Mouse (Mus musculus): ENCODE results near the gene 5330417H12Rik.

The 5330417H12Rik gene

DNA sequence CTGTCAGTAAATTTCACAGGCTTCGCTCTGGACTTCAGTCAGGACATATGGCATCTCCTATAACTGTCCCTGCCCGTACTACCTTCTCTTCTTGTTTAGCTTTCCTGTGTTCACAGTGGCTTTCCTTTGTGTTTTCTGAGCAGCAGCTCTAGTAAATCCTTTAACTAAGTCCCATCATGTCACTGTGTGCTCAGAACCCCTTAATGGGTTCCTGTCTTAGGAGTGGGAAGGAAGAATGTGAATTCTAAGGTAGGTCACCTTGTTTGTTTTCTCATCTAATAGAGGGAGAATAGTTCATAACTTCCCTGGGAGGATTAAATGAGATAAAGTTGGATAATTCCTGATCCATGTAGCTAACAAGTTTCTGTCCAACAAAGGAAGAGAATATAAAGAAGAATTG is at the start of gene 5330417H12Rik:
5330417H12Rik (minus strand) TSS at position 101 of the 400 bp plus-strand sequence.
- DNase-seq (ENCODE audit: low spot score) = no peak

DNA sequence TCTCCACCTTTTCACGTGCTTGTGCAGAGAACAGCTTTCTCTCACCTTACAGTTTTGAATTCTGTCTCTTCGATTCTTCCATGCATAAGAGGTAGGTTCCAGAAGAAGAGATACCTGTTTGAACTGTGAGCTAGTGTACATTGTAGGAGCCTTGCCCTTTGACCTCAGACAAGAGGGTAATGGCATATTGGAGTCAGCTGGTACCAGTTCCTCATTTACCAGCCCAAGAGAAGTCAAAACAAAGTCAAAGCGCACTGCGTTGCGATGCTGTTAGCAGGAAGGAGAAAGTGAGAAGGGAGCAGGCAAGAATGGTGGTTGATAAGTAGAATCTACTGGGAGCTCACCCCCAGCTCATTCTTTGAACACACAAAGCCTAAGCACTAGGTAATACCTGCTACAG is 43.6 kb upstream of the 5330417H12Rik start:
- no peak for DNase-seq (ENCODE audit: low spot score)

DNA sequence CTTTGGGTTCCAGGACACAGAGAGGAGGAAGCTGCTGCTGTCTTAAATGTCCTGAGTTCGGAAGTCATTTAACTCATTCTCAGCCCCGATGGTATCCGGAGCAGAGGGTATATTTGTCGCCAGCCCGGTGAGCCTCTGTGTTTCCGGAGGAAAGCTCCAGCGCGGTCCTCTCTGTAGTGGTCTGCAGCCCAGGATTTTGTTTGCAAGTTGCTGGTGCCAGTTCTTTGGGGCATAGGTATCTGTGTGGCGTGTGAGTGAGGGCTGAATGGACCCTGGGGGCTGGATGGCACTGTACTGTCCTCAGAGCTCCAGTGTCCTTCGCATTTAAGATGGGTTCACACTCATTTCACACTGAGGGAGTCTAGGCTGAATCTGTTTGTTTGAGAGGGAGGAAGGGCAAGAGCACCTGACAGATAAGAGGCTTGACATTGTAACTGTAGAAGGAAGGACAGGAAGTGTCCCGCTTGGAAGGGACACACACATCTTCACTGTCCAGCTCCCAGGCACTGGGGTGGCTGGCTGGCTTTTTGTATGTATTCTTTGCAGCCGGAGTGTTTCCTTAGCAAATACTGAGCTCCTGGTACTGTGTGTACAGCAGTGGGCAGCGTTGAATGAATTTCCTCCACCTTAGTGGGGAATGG is 41.4 kb upstream of the 5330417H12Rik start:
- DNase-seq (ENCODE audit: low spot score) = peak; percentile 14

DNA sequence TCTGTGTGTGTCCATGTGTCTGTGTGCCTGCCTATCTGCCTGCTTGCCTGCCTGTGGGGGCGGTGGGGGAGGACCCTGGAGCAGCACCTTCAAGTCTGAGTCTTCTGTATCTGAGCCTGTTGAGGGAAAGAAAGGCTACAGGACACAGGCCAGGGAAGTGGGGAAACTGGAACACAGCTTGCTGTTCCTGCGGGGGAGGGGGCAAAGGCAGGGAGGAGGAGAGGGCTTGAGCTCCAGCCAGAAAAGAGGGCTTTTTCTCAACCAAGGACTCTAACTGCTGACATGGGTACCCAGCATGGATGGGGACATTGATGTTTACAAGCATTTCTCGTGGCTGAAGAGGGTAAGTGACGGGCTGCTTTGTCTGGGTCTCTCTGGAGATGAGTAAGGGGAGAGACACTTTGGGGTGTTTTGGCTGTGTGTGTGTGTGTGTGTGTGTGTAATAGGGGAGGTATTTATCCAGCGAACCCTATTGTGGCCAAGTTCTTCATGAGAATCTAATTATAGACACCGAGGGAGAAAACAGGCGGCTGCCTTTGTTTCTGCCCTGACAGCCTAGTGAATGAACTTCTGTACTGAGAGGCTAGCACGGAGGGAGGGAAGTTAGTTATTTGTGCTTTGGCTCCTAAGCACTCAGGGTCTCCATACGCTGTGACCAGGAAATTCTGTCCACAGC is 40.8 kb upstream of the 5330417H12Rik start:
- DNase-seq (ENCODE audit: low spot score) = peak; percentile 70

DNA sequence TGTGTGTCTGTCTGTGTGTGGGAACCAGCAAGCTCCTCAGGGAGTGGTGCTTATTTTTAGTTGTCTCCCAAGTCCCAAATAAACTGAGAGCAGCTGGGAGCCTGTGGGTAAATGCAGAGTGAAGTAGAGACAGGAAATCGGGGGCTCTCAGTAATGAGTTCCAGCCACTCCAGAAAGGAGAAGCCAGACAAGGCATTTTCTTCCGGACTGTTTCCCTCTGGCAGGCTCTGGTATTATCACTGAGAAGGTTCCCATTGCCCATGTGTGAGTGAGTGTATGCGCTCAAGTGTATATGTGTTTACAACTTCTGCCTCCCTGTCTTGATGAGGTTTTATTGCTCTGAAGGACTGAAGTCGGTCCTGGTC is 40.2 kb upstream of the 5330417H12Rik start:
- peak; percentile 68 for DNase-seq (ENCODE audit: low spot score)

DNA sequence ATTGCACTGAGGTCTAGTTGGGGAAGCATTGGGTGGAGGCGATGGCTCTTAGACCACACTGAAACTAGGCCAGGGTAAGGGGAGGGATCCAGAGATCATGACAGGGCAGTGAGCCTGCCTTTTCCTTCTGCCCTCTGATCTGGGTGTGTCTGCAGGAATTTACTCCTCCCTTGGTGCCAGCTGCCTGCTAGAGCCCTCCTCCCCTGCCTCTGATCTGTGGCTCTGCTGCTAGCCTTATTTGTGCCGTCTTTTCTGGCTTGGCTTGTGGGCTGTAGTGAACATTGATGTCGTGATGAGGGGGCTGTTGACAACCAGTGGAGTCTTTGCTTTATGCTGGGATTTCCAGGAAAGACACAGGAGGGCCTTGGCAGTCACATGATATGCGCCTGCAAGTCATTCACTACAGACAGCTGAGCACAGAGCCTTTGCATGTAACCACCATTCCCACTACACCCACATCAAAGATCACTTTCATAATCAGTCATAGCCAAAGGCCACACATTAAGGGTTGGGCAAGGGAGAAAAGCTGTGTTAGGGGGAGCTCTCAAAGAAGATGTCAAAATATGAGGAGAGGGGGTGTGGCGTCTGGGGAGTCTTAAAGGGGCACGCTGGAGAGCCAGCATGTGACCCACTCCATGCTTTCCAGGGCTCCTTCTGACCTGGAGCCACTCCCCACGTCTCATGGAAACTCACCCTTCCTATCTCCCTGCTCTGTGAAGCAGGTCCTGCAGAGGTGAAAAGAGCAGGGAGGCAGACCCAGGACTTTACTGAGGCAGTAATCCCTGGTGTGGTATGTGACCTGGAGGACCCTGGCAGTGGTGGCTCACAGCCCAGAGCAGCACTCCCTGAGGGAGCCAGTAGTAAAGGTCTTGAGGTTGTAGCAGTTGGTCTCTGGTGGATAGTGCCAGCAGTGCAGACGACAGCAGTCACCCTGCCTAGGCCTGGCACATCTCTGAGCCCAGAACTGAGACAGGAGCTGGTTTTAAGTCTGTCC is 39.4 kb upstream of the 5330417H12Rik start:
- DNase-seq (ENCODE audit: low spot score) = peak; percentile 47

DNA sequence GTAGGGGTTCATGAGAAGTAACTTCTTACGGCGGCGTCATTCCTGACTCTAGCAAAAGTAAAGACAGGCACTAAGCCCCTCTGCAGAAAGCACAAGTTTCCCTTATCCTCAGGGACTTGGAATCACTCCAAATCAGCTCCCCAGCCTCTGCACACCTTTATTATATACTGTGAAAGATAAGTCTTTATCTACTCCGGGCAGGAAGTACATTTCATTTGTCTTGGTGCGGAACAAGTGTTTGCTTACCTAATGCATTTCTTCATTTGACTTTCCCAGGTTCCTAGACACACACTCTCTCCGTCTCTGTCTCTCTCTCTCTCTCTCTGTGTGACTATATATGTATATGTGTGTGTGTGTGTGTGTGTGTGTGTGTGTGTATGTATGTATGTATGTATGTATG is 38.7 kb upstream of the 5330417H12Rik start:
- DNase-seq (ENCODE audit: low spot score) = no peak

DNA sequence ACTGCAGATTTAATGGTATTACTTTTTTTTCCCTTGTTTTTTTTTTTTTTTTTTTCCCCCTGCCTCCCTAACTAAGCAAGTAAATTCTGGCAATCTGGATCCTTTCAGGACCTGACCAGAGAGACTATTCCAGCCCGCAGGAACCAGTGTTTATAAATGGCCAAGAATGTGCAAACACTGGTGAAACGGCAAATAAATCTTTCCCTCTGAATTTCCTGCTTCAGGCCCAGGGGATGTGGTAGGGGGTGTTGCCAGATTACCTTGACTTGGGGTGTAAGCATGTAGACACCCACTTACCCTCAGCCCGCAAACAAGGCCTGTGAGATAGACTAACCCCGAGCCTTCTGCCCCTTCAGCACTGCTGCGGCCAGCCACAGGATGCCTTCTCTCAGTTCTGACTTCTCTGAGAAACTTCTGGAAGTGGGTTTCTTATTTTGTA is 36.9 kb upstream of the 5330417H12Rik start:
- DNase-seq (ENCODE audit: low spot score) = peak; percentile 15

DNA sequence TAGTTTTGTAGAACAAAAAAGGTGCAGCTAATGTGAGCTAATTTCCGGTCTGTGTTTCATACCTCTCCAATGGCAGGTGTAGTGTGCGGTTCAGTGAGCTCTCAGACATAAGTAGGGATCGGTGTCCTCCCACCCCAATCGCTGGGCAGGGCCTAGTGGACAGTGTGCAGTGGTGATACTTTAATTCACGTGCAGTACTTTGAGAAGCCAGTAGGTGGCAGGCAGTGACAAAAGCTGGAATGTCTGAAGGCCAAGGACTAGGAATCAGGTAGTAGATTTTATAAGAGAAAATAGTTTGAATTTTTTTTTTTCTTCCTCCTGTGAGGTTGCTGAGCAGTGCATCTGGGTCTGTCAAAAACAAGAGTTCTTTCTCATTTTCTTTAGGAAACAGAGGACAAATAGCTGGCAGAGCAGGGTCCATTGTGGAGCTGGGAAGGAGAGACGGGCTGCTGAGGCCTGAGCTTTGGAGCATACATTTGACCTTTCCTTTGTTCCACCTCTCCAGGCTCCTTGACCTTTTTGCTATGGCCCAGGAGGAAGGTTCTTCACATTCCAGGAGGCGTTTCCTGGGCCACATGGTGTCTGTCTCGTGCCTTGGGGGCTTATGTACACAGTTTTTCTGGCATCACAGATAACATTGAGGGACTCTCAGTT is 36.4 kb upstream of the 5330417H12Rik start:
- peak; percentile 95 for DNase-seq (ENCODE audit: low spot score)

DNA sequence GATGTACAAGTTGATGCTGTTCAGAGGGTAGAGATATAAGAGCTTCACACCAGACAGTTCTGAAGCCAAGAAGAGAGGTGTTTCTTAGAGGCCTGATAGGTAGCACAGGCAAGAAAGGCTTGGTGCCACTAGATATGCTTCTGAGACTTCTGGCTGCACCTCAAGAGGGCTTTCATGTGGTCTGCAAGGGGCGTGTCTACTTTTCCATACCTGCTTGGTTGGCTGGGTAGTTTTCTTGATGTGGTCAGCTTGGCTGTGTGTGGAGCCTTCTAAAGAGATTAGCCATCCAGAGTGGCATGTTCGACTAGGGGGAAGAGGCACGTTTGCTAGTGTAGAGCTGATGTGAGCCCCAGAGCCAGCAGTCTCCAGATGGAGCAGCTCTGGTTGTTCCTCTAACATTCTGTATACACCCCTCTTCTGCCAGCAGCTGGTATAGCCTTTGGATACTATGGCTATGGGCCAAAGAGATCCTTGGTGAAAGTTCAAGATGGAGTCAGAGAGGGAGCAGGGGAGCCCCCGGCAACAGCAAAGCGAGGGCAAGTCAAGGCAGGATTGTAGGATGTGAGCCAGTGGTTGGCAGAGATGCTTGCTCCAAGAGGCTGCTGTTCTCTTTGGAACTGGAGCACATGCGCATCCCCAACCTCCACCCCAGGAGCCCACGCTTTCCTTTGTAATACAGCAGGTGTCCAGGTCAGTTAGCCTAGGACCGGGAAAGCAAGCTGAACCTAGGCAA is 34.4 kb upstream of the 5330417H12Rik start:
- no peak for DNase-seq (ENCODE audit: low spot score)

DNA sequence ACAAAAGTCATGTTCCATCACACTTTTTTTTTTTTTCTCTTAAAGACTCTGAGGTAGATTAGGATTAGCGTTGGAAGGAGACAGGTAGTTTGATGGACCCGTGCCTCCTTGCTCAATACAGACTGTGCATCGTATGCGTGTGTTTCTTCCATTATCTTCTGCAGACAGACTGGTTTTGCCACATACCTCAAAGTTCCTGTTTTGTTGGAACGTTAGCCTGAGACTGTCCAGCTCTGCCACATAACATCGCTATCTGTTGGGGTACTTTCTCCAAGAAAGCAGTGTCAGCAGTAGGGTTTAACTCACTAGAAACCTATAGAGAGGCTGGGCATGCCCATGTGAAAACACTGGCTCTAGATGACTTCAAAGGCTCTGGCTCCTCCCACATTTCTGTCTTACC is 31.5 kb upstream of the 5330417H12Rik start:
- no peak for DNase-seq (ENCODE audit: low spot score)

DNA sequence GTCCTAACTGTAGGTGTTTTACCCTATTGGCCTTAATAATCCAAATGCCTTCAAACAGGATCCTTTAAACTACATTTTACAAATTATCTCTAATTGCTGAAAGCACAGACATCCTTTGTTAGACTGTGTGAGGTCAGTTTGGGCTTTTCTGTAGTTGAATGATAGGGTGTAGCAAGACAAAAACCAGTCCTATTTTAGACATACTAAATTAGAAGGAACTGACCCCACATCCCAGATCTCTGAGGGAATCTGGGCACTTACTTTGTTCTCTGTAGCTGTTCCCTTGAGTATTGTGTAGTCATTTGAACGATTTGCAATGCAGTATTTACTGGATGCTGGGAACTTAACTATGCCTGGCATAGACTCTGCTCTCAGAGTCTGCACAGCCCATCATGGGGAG is 26.9 kb upstream of the 5330417H12Rik start:
- peak; percentile 6 for DNase-seq (ENCODE audit: low spot score)

DNA sequence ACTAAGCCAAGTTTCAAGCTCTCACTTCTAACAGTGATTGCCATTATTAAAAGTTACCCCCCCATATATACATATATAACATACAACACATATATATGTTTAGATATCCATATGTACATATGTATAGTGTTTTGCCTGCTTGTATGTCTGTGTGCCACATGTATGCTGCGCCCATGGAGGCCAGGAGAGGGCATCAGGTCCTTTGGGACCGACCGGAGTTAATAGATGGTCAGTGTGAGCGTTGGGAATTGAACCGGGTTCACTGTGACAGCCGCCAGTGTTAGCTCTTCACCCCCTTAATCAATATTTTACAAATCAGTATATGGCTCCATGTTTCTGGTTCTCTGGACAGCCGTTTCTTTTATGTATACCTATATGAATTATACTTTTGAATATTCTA is 25.0 kb upstream of the 5330417H12Rik start:
- DNase-seq (ENCODE audit: low spot score) = peak; percentile 9

DNA sequence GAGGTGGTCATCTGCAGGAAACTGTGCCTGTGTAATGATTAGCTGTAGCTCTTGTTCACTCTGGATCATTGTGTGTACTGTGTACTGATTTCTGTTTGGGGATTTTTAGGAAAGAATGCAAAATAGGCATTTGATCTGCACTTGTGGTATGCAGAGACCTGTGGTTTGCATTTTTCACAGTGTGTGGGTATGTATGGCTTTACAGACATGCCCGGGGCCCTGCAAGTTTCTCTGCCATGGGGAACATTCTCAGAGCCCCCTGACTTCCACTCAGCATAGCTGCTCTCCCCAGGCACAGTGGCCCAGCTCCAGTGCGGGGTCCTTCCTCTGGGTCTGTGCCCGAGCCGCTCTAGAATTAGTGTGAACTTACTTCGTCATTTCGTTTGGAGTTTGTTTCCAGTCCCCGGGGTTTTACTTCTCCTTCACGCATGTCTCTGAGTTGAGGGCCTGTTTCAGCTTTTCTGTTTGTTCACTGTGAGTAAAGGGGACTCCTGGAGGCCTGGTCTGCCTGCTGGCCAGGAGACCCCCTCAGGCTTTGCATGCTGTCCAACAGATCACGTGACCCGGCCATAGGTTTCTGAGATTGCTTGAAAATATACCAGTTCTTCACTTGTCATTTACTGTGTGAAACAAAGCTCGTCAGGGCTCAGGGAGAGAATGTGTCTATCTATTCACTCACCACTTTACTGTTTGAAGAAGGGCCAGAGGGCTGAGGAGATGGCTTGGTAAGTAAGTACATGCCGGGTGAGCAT is 24.2 kb upstream of the 5330417H12Rik start:
- DNase-seq (ENCODE audit: low spot score) = no peak

DNA sequence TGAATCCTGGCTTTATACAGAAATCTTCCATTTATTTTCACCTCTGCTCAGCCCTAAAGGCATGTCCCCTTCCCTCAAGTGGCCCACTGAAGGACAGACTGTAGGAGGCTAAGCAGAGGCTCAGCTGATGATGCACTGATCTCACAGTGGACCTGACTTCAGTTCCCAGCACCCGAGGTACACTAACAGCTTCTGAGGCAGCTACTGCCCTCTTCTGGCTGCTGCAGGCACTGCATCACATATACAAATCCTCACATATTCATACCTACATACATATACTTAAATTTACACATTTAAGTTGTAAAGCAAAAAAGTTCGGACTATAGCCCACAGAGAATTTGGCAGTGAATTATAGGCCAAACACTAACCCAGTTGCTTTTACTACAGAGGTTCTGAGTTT is 20.0 kb upstream of the 5330417H12Rik start:
- no peak for DNase-seq (ENCODE audit: low spot score)

DNA sequence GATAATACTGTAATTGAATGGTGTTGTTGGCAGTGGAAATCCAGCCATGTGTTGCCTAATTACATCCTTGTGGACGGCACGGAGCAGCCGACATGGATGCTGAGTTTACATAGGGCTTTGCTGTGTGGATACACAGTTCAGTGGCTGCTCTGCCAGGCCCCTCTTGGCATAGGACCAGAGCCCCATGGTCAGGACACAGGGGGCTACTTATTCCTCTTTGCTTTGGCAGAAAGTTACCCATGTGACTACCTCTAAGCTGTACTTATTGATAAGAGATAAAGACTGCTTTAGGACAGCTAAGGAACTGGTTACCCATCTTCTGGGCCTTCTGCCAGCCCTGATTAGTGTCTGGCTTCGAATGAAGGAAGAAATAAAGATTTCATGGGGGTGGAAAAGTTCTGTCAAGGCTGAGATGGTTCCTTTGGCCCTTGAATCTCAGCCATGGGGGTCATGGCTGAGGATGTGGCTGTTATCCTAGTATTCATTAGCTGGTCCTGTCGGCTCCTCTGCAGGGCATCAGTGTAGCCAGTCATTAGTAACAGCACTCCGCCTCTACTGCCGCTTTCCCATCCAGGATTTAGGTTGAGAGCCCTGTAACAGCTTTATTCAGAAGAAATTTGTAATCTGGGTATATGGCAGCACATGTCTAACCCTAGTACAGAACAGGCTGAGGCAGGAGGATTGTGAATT is 17.8 kb upstream of the 5330417H12Rik start:
- DNase-seq (ENCODE audit: low spot score) = no peak

DNA sequence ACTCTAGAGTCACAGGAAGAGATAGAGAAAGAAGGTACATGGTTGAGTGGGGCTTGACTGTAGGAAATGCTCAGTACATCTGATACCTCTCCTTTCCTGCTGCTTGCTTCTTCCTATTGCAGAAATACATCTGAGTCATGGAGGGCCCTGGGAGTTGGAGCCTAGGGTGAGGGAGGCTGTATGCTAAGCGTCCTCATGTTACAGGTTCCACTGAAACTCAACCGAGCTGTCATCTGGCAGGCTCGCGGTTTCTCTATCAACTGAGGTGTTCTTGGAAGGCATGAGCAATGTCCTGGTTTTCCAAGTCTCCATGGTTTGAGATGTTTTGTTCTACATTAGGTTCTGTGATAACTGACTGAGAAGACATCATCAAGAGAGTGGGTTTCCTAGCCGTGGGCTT is 13.1 kb upstream of the 5330417H12Rik start:
- DNase-seq (ENCODE audit: low spot score) = no peak

DNA sequence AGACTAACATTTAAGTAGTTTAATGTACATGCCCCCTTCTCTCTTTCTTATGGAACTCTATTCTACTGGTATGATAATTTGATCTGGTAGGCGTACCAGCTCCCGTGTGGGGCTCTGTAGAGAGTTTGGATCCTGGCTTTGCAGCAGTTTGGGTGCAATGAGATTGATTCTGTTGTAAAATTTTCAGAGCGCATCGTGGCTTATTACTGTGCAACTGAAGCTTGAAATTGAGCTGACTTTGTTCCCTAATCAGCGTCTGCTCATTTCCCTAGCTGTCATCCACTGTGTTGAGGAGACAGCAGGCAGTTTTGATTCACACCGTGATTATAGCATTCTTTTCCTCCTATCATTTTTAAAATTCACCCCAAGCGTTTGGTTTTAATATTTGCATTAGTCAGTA is 12.4 kb upstream of the 5330417H12Rik start:
- no peak for DNase-seq (ENCODE audit: low spot score)

DNA sequence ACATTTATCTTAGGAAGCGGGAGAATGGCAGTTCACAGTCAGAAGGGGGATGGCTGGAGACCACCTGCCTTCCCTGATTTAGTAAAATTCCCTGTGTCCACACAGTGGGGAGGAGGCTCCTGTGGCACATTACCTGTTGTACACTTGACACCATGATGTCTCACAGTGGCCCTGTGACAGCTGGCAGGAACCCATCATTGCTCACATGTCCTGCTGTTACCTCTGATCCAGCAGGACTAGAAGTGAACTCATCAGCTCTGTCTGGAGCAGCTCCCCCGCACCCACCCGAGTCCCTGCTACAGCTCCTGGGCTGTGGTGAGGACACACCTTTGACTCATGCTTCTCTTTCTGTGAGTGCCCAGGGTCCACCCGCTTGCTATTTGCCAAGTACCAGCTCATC is 8.2 kb upstream of the 5330417H12Rik start:
- no peak for DNase-seq (ENCODE audit: low spot score)

DNA sequence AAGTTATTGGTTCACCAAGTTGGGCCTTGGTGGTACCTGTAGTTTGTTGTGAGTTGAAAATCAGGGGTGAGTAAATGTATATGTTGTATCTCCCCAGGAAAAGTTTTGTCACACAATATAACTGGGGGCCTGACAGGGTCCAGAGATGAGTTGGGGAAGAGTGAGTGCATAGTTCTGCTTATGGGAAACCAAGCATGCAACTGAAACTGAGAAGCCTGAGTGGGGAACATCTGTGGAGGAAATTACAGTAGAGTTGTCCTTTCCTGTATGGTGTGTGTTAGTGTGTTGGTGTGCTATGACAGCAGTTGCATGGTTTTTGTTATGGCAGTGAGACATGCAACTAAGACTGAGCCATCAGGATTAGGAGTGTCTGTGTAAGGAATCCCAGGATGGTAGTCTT is 3.4 kb upstream of the 5330417H12Rik start:
- DNase-seq (ENCODE audit: low spot score) = no peak
